Mouse (Mus musculus): ENCODE data around the gene Csrp1. TPM values are rescaled to one million over a fixed set of nuclear protein-coding genes. Genes with fewer than 3 reads are reported as not detected.

Gene Csrp1
- polyA plus RNA-seq, 1 experiment from 2014 or later, result 52.9 TPM

GRCm38 (mm10) chr1:135687771-135688492, 31.9 kb upstream of the Csrp1 start:
- Histone ChIP-seq H3K36me3 (replicated peaks; ENCODE audit: control insufficient read depth, insufficient read depth, low read depth, low read length) (no peaks in the 10 kb centered on the region), H3K27me3 (ENCODE audit: control insufficient read depth, insufficient read depth, low read length) (peaks cover 4% of the 10 kb centered on the region; the same call in 1 of the 2 replicates), H3K4me1 (ENCODE audit: control insufficient read depth, insufficient read depth, low read length) (no peaks in the 10 kb centered on the region), H3K27ac (replicated peaks; ENCODE audit: low read depth, low read length) (peak overlapping the region; percentile 63; the same call in 1 of the 2 replicates), H3K4me2 (ENCODE audit: low read depth, low read length) (peak overlapping the region; percentile 94), H3K9me3 (replicated peaks; ENCODE audit: control insufficient read depth, low read length) (no peaks in the 10 kb centered on the region), H3K9ac (replicated peaks; ENCODE audit: low read length) (peak overlapping the region; percentile 84), H3K4me3 (ENCODE audit: low read depth, low read length) (peak overlapping the region; percentile 71)
- DNase-seq (ENCODE audit: low spot score), result peak; percentile 88
- ATAC-seq (replicated peaks; ENCODE audit: insufficient number of reproducible peaks, low FRiP score, low TSS enrichment, low read depth), result peak; percentile 90
- under 1% methylated on average over 70 of the region's 81 CpGs for WGBS

GRCm38 (mm10) chr1:135688686-135689085, 31.2 kb upstream of the Csrp1 start:
- ATAC-seq (replicated peaks; ENCODE audit: insufficient number of reproducible peaks, low FRiP score, low TSS enrichment, low read depth) (no peak), DNase-seq (ENCODE audit: low spot score) (peak; percentile 23)
- H3K4me2 ChIP-seq (ENCODE audit: low read depth, low read length), result peak overlapping the region; percentile 94
- peak overlapping the region; percentile 84; the same call in 1 of the 2 replicates for H3K9ac ChIP-seq (replicated peaks; ENCODE audit: low read length)
- H3K4me1 ChIP-seq (ENCODE audit: control insufficient read depth, insufficient read depth, low read length), result no peaks in the 10 kb centered on the region
- WGBS, result 16% methylated on average over 6 of the region's 6 CpGs
- H3K27me3 ChIP-seq (ENCODE audit: control insufficient read depth, insufficient read depth, low read length), result peaks cover 4% of the 10 kb centered on the region; the same call in 1 of the 2 replicates
- peak overlapping the region; percentile 63; the same call in 1 of the 2 replicates for H3K27ac ChIP-seq (replicated peaks; ENCODE audit: low read depth, low read length)
- H3K36me3 ChIP-seq (replicated peaks; ENCODE audit: control insufficient read depth, insufficient read depth, low read depth, low read length), result no peaks in the 10 kb centered on the region
- H3K4me3 ChIP-seq (ENCODE audit: low read depth, low read length), result peak overlapping the region; percentile 71
- no peaks in the 10 kb centered on the region for H3K9me3 ChIP-seq (replicated peaks; ENCODE audit: control insufficient read depth, low read length)

GRCm38 (mm10) chr1:135690784-135691416, 29.0 kb upstream of the Csrp1 start:
- ATAC-seq (replicated peaks; ENCODE audit: insufficient number of reproducible peaks, low FRiP score, low TSS enrichment, low read depth), result no peak
- Histone ChIP-seq H3K9ac (replicated peaks; ENCODE audit: low read length) (no peak overlapping the region), H3K4me3 (ENCODE audit: low read depth, low read length) (no peak overlapping the region), H3K36me3 (replicated peaks; ENCODE audit: control insufficient read depth, insufficient read depth, low read depth, low read length) (no peaks in the 10 kb centered on the region), H3K27me3 (ENCODE audit: control insufficient read depth, insufficient read depth, low read length) (peaks cover 4% of the 10 kb centered on the region; the same call in 1 of the 2 replicates), H3K27ac (replicated peaks; ENCODE audit: low read depth, low read length) (no peak overlapping the region), H3K9me3 (replicated peaks; ENCODE audit: control insufficient read depth, low read length) (no peaks in the 10 kb centered on the region), H3K4me2 (ENCODE audit: low read depth, low read length) (no peak overlapping the region), H3K4me1 (ENCODE audit: control insufficient read depth, insufficient read depth, low read length) (no peaks in the 10 kb centered on the region)
- DNase-seq (ENCODE audit: low spot score), result no peak
- WGBS, result 79% methylated on average over 6 of the region's 6 CpGs

- no peaks in the 10 kb centered on the region for H3K4me1 ChIP-seq (ENCODE audit: control insufficient read depth, insufficient read depth, low read length)
- ATAC-seq (replicated peaks; ENCODE audit: insufficient number of reproducible peaks, low FRiP score, low TSS enrichment, low read depth), result no peak
- DNase-seq (ENCODE audit: low spot score), result no peak
- WGBS, result 51% methylated on average over 10 of the region's 10 CpGs
- no peak overlapping the region for H3K4me3 ChIP-seq (ENCODE audit: low read depth, low read length)
- no peak overlapping the region for H3K27ac ChIP-seq (replicated peaks; ENCODE audit: low read depth, low read length)
- H3K9ac ChIP-seq (replicated peaks; ENCODE audit: low read length), result no peak overlapping the region
- H3K4me2 ChIP-seq (ENCODE audit: low read depth, low read length), result no peak overlapping the region
- H3K36me3 ChIP-seq (replicated peaks; ENCODE audit: control insufficient read depth, insufficient read depth, low read depth, low read length), result no peaks in the 10 kb centered on the region
- H3K9me3 ChIP-seq (replicated peaks; ENCODE audit: control insufficient read depth, low read length), result no peaks in the 10 kb centered on the region
- peaks cover 4% of the 10 kb centered on the region; the same call in 1 of the 2 replicates for H3K27me3 ChIP-seq (ENCODE audit: control insufficient read depth, insufficient read depth, low read length)
Measured at GRCm38 (mm10) chr1:135691417-135691815, 28.4 kb upstream of the Csrp1 start.

- Histone ChIP-seq H3K9ac (replicated peaks; ENCODE audit: low read length) (no peak overlapping the region), H3K27me3 (ENCODE audit: control insufficient read depth, insufficient read depth, low read length) (no peaks in the 10 kb centered on the region; the same call in 1 of the 2 replicates), H3K4me1 (ENCODE audit: control insufficient read depth, insufficient read depth, low read length) (peaks cover 2% of the 10 kb centered on the region), H3K27ac (replicated peaks; ENCODE audit: low read depth, low read length) (no peak overlapping the region), H3K9me3 (replicated peaks; ENCODE audit: control insufficient read depth, low read length) (no peaks in the 10 kb centered on the region), H3K4me3 (ENCODE audit: low read depth, low read length) (no peak overlapping the region), H3K36me3 (replicated peaks; ENCODE audit: control insufficient read depth, insufficient read depth, low read depth, low read length) (no peaks in the 10 kb centered on the region), H3K4me2 (ENCODE audit: low read depth, low read length) (no peak overlapping the region)
- 78% methylated on average over 11 of the region's 11 CpGs for WGBS
- DNase-seq (ENCODE audit: low spot score), result no peak
- ATAC-seq (replicated peaks; ENCODE audit: insufficient number of reproducible peaks, low FRiP score, low TSS enrichment, low read depth), result no peak
Measured at GRCm38 (mm10) chr1:135694181-135694580, 25.7 kb upstream of the Csrp1 start.

GRCm38 (mm10) chr1:135697462-135697861, 22.4 kb upstream of the Csrp1 start:
- ATAC-seq (replicated peaks; ENCODE audit: insufficient number of reproducible peaks, low FRiP score, low TSS enrichment, low read depth), result no peak
- no peaks in the 10 kb centered on the region for H3K36me3 ChIP-seq (replicated peaks; ENCODE audit: control insufficient read depth, insufficient read depth, low read depth, low read length)
- H3K9ac ChIP-seq (replicated peaks; ENCODE audit: low read length), result no peak overlapping the region
- no peaks in the 10 kb centered on the region for H3K9me3 ChIP-seq (replicated peaks; ENCODE audit: control insufficient read depth, low read length)
- 72% methylated on average over 4 of the region's 4 CpGs for WGBS
- H3K4me3 ChIP-seq (ENCODE audit: low read depth, low read length), result no peak overlapping the region
- H3K4me2 ChIP-seq (ENCODE audit: low read depth, low read length), result no peak overlapping the region
- no peaks in the 10 kb centered on the region; the same call in 1 of the 2 replicates for H3K27me3 ChIP-seq (ENCODE audit: control insufficient read depth, insufficient read depth, low read length)
- no peak overlapping the region for H3K27ac ChIP-seq (replicated peaks; ENCODE audit: low read depth, low read length)
- no peak for DNase-seq (ENCODE audit: low spot score)
- peaks cover 2% of the 10 kb centered on the region for H3K4me1 ChIP-seq (ENCODE audit: control insufficient read depth, insufficient read depth, low read length)

- peaks cover 2% of the 10 kb centered on the region for H3K4me1 ChIP-seq (ENCODE audit: control insufficient read depth, insufficient read depth, low read length)
- ATAC-seq (replicated peaks; ENCODE audit: insufficient number of reproducible peaks, low FRiP score, low TSS enrichment, low read depth) (no peak; the same call in 1 of the 2 replicates), DNase-seq (ENCODE audit: low spot score) (no peak)
- 32% methylated on average over 6 of the region's 6 CpGs for WGBS
- H3K36me3 ChIP-seq (replicated peaks; ENCODE audit: control insufficient read depth, insufficient read depth, low read depth, low read length), result no peaks in the 10 kb centered on the region
- H3K27me3 ChIP-seq (ENCODE audit: control insufficient read depth, insufficient read depth, low read length), result no peaks in the 10 kb centered on the region; the same call in 1 of the 2 replicates
- no peak overlapping the region for H3K9ac ChIP-seq (replicated peaks; ENCODE audit: low read length)
- H3K4me2 ChIP-seq (ENCODE audit: low read depth, low read length), result no peak overlapping the region; the same call in 1 of the 2 replicates
- no peaks in the 10 kb centered on the region for H3K9me3 ChIP-seq (replicated peaks; ENCODE audit: control insufficient read depth, low read length)
- H3K27ac ChIP-seq (replicated peaks; ENCODE audit: low read depth, low read length), result no peak overlapping the region
- H3K4me3 ChIP-seq (ENCODE audit: low read depth, low read length), result 0 out of 2 replicates have a peak overlapping the region, but pooled peaks have one; percentile 5
Measured at GRCm38 (mm10) chr1:135698046-135698445, 21.8 kb upstream of the Csrp1 start.
